Mouse (Mus musculus): ENCODE data around the gene Ggact.

DNA sequence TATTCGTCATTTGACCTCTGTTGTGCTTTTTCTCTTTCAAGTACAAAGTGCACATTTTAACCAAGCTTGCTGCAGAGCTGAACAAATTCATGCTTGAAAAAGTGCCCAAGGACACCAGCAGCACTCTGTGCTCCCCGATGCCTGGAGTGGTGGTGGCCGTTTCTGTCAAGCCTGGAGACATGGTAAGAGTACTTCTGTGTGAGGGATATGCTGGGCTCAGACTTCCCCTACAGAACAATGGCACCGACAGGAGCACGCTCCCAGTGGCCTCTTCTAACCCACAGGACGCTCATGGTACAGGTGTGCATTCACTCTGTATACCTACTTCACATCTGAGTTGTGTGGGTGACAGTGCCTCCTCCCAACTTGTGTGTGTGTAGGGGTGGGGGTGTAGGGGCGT lies 36.8 kb downstream of the Ggact start:
- TF ChIP-seq POLR2A (IDR thresholded peaks at IDR 0.05; ENCODE audit: borderline replicate concordance, low read depth, low read length) = no peak
- TF ChIP-seq CTCF (IDR thresholded peaks at IDR 0.05; ENCODE audit: low read depth, low read length) = no peak
